Comparison of ENCODE assay signal across 8 mouse cellular contexts in genomic region chr4:116827819-116828218, GRCm38 (mm10). TPM values are rescaled to one million over a fixed set of nuclear protein-coding genes. Genes with fewer than 3 reads are reported as not detected.
DNase-seq lines count a peak whose midpoint lies in the region.

No protein-coding gene starts in this region.

- H3K27me3 ChIP-seq in embryonic facial prominence, embryonic 10.5 days (replicated peaks; ENCODE audit: low read depth, poor library complexity, severe bottlenecking) = no peaks in the 10 kb centered on the region

- H3K36me3 ChIP-seq in embryonic facial prominence, embryonic 10.5 days (replicated peaks) = no peaks in the 10 kb centered on the region

- no peak overlapping the region for H3K27ac ChIP-seq in embryonic facial prominence, embryonic 10.5 days (replicated peaks)

- no peak overlapping the region for H3K4me3 ChIP-seq in embryonic facial prominence, embryonic 10.5 days

- H3K4me1 ChIP-seq in embryonic facial prominence, embryonic 10.5 days = peaks cover 27% of the 10 kb centered on the region

- peak; percentile 34 for DNase-seq in gastrocnemius, adult 18-20 months (ENCODE audit: low spot score)
- DNase-seq in gastrocnemius, postnatal 10 days = no peak
- peak; percentile 68 for DNase-seq in thymus, postnatal 0 days (ENCODE audit: low spot score)
- DNase-seq in thymus, postnatal 36 days = no peak
- DNase-seq in embryonic facial prominence, embryonic 10.5 days (ENCODE audit: low spot score) = peak; percentile 50
- DNase-seq in kidney, adult 9 months = peak; percentile 75
- DNase-seq in naive thymus-derived CD4-positive, alpha-beta T cell, adult 2 months (ENCODE audit: low read depth) = peak; percentile 86
- DNase-seq in ovary, adult 18-20 months (ENCODE audit: low spot score) = no peak

- 2% methylated on average over 4 of the region's 4 CpGs for WGBS in embryonic facial prominence, embryonic 10.5 days

- no peaks in the 10 kb centered on the region for H3K9me3 ChIP-seq in embryonic facial prominence, embryonic 10.5 days

RNA-seq across cellular contexts. Expression of gene Hpdl, which starts 6.3 kb away (rescaled TPM):
- 1 to 10 TPM; 1.1 to 1.6 TPM for total RNA-seq in gastrocnemius, adult 18-20 months (2021)
- total RNA-seq in gastrocnemius, postnatal 10 days (2021) = 1 to 10 TPM; 1.5 to 2.3 TPM
- polyA plus RNA-seq in thymus, postnatal 0 days (2015; fragmentation: Nextera tagmentation; extraction: Ambion mirVana) = 0.22 and 0.49 TPM in 2 replicates
- polyA plus RNA-seq in embryonic facial prominence, embryonic 10.5 days (2016; fragmentation: Nextera tagmentation; extraction: Ambion mirVana) = 2.3 TPM in 2 replicates

RNA-seq across cellular contexts. Expression of gene Mutyh, which starts 20.3 kb away (rescaled TPM):
- under 1 TPM; 0.80 to 0.88 TPM for total RNA-seq in gastrocnemius, adult 18-20 months (2021)
- total RNA-seq in gastrocnemius, postnatal 10 days (2021) = 1 to 10 TPM; 1.4 to 3.9 TPM
- 18.8 and 22.9 TPM in 2 replicates for polyA plus RNA-seq in thymus, postnatal 0 days (2015; fragmentation: Nextera tagmentation; extraction: Ambion mirVana)
- polyA plus RNA-seq in embryonic facial prominence, embryonic 10.5 days (2016; fragmentation: Nextera tagmentation; extraction: Ambion mirVana) = 27.4 and 32.6 TPM in 2 replicates

RNA-seq across cellular contexts. Expression of gene Toe1, which starts 20.4 kb away (rescaled TPM):
- total RNA-seq in gastrocnemius, adult 18-20 months (2021) = 1 to 10 TPM; 3.7 to 4.7 TPM
- 10 to 100 TPM in 1 of 2 experiments, 1 to 10 TPM in 1; 8.3 to 11.7 TPM for total RNA-seq in gastrocnemius, postnatal 10 days (2021)
- 39.2 and 39.6 TPM in 2 replicates for polyA plus RNA-seq in thymus, postnatal 0 days (2015; fragmentation: Nextera tagmentation; extraction: Ambion mirVana)
- 39.7 and 41.7 TPM in 2 replicates for polyA plus RNA-seq in embryonic facial prominence, embryonic 10.5 days (2016; fragmentation: Nextera tagmentation; extraction: Ambion mirVana)

RNA-seq across cellular contexts. Expression of gene Zswim5, which starts 49.4 kb away (rescaled TPM):
- under 1 TPM; 0.07 to 0.19 TPM for total RNA-seq in gastrocnemius, adult 18-20 months (2021)
- total RNA-seq in gastrocnemius, postnatal 10 days (2021) = under 1 TPM; 0.35 to 0.47 TPM
- polyA plus RNA-seq in thymus, postnatal 0 days (2015; fragmentation: Nextera tagmentation; extraction: Ambion mirVana) = 0.04 and 0.09 TPM in 2 replicates
- 2.7 and 3.0 TPM in 2 replicates for polyA plus RNA-seq in embryonic facial prominence, embryonic 10.5 days (2016; fragmentation: Nextera tagmentation; extraction: Ambion mirVana)

Comparison
In these comparisons a context has a peak if more than half of its experiments do, and no peak if none do; other contexts are left out.
1. DNase-seq: peak in gastrocnemius, adult 18-20 months (single experiment), thymus, postnatal 0 days (single experiment), embryonic facial prominence, embryonic 10.5 days (single experiment), kidney, adult 9 months (single experiment) and naive thymus-derived CD4-positive, alpha-beta T cell, adult 2 months (single experiment); none in gastrocnemius, postnatal 10 days (single experiment), thymus, postnatal 36 days (0 of 2) and ovary, adult 18-20 months (single experiment).